Mouse (Mus musculus): Measurements from ENCODE around the gene Pigg.

DNA sequence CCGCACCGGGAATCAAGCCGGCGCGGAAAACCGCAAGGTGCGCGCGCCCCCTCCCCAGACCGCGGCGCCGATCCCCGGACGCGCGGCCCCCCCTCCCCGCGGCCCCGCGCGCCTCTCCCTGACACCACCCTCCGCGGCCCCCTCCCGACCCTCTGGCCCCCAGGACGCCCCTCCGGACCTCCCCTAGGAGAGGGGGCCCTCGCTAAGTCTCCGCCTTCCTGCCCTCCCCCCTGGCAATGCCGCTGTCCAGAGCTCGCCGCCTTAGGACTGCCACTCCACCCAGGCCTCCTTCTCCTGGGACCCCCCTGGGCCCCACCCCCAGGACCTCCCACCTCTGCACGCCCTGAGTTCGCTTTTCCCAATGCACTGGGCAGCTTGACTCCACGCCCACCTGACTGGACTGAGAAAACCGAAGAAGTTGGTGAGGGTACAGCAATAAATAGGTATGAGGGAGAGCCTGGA lies 55.5 kb downstream of the Pigg start, which contains the start of gene Gm42517:
- TF ChIP-seq POLR2A (IDR thresholded peaks at IDR 0.05; ENCODE audit: borderline replicate concordance, extremely low read depth, low read depth, low read length), result no peak
- TF ChIP-seq CTCF (IDR thresholded peaks at IDR 0.05; ENCODE audit: insufficient read depth, low read length), result no peak

Data from lung, adult 2 months (tissue).